Mouse (Mus musculus): ENCODE results near the gene Speg.

The Speg gene

DNA sequence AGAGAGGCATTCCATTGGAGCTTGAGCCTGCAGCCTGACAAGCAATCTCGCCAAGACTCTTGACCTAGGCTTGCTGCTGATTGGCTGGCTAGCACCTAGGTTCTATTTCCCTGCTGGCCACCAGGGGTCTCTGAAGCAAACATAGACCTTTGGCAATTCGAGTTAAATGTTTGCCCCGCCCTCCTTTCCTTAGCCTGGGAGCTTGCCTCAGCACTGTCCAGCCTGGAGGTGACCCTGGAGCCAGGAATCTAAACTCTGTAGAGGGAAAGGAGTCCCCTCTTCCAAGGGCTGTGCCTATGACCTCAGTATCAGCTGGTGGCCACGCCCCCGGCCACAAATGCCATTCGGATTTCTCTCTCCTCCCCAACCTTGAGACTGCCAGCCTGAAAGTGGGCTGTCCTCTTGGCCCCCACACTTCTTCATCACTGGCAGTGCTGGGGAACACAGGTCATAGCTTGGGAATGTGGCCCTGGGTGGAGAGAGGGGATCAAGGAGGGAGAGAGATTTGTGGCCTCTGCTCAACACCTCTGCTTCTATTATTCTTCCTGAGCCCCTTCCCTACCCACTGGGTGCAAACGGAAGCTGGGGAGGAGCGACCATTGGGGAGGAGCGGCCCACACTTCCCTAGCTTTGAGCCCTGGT, 23.8 kb downstream of the Speg start:
- peak; percentile 89 for DNase-seq (ENCODE audit: low read depth)

DNA sequence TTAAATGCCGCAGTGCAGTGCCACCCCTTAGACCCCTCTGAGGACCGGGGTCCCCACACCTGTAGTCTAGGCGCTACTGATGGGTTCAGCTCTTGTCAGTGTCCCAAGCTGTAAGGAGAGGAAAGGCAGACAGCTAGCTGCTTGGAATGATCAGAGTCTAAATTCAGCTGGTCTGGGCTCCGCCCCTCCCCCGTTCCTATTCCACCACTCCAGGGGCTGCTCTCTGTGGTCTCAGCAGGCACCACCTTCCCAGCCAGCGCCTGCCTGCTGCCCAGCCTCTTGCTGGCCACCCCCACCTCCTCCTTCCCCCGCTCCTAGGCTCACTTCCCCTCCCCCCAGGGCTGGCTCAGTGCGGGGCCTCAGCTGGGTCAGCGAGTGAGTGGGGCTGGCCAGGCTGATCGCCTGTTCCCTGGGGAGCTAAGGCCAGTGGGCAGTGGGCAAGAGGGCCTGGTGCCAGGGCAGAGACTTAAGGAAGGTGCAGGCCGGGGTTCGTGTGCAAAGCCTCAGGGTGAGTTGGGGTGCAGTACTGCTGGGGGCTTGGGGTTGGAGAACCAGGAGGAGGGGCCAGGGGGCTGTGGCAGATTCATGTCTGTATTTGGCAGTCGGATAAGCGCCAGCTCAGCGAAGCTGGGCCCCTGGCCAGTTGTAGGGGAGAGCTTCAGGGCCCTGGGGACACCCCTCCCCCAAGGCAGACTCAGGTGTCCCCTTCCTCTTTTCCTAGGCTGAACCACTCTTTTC, 24.8 kb downstream of the Speg start:
- peak; percentile 95 for DNase-seq (ENCODE audit: low read depth)

DNA sequence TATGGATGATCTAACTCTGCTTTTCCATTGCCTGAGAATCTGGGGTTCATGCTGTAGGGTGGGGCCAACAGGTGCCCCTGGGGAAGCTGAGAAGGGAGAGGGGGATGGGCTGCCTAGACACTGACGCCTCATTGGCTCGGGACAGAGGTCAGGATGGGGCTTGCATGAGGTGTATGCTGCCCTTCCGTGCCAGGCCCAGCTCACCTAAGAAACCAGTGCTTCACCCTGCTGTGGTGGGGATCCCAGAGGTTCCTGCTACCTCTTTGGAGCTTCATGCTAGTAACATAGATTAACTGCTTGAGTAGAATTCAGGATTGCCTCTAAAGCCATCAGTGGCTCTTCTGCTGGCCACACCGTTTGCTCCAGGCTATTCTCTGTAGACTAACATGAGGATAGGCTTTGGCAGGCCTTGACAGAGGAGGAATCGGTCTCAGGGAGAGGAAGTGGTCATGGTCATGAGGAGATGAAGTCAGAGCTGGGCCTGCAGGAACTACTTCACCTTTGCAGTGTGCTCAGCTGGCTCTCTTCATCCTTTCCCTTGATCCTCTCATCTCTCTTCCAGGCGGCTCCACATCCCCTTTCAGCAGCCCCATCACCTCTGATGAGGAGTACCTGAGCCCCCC, 25.5 kb downstream of the Speg start:
- peak; percentile 59 for DNase-seq (ENCODE audit: low read depth)

DNA sequence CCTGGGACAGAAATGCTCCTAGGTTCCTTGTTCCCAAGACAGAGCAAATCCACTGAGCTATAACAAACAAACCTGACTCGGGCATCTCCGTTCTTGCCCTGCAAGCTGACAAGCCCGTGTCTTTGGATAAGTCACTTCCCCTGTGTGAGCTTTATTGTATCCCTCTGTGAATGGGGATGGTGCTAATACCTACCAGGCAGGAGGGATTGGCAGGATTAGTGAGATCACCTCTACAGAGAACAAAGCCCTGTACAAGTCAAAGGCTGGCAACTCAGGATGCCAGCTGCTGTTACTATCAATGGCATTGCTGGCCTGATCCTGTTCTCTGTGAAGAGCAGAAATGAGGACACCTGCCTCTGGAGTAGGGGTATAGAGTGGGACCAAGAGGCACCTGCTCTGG, 30.4 kb downstream of the Speg start:
- DNase-seq (ENCODE audit: low read depth), result no peak

DNA sequence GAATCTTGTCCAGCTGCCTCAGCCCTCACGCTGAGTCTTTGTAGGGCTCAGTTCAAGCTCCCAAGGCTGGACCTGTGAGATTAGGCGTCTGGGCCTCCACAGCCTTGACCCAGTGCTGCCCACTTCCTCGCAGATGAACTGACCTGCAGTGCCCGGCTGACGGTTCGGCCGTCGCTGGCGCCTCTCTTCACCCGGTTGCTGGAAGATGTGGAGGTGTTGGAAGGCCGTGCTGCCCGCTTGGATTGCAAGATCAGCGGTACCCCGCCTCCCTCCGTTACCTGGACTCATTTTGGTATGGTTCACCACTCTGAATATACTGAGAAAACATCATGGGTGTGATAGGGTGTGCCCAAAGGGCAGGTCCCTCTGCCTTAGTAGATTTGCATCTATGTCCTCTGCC, 31.1 kb downstream of the Speg start:
- no peak for DNase-seq (ENCODE audit: low read depth)

DNA sequence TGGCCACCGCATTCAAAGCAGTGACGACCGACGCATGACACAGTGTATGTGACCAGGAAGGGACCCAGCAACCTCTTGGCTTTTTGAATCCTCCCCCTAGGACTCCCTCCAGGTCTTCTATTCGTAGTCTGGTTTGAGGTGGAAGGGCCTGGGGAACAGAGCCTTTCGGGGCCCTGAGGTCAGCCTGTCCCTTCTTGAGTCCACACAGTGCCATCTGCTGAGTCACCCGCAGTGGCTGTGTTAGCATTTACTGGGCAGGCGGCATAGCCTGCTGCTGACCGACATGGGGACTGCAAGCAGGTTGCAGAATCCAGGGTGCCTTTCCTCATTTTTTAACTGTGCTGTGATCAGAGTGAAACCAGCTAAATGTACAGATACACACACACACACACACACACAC, 32.0 kb downstream of the Speg start:
- no peak for DNase-seq (ENCODE audit: low read depth)

DNA sequence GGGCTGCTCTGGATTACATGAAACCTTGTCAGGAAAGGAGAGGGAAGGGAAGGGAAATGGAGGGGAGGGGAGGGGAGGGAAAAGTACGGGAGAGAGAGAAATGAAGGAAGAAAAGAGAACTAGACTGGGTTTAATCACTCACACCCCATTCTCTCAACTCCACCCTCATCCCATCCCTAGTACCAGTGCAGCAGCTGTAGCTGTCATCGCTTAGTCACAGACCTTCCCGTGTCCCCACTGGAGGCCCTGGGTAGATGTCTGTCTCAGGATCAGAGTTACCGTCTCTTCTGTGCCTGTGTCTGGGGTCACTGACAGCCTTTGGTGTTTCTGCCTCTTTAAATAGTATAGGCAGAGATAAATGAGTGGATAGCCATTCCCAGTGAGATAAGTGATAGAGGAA, 33.1 kb downstream of the Speg start:
- DNase-seq (ENCODE audit: low read depth), result no peak

DNA sequence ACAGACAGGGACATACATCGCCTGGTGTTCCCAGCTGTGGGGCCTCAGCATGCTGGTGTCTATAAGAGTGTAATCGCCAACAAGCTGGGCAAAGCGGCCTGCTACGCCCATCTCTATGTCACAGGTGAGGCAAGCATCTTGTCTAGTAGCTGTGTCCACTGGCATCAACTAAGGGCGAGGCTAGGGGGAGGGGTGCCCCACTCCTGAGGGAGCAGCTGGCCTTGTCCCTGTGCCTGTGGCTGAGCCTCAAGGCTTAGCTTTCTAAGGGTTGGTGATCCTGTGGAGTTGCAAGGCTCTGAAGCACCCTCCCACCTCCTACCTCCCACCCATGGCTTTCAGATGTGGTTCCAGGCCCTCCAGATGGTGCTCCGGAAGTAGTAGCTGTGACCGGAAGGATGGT, 34.9 kb downstream of the Speg start:
- no peak for DNase-seq (ENCODE audit: low read depth)

DNA sequence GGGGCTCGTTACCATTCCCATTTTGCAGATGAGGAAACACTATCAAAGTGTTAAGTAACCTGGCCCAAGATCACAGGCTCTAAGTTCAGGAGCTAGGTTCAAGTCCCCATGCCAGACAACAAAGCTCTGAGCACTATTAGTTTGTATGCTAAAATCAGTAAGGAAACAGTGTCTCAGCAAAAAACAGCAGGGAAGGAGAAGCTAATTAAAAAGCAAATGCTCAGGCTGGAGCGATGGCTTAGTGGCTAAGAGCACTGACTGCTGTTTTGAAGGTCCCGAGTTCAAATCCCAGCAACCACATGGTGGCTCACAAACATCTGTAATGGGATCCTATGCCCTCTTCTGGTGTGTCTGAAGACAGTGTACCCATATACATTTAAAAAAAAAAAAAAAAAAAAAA, 37.1 kb downstream of the Speg start:
- DNase-seq (ENCODE audit: low read depth), result no peak

DNA sequence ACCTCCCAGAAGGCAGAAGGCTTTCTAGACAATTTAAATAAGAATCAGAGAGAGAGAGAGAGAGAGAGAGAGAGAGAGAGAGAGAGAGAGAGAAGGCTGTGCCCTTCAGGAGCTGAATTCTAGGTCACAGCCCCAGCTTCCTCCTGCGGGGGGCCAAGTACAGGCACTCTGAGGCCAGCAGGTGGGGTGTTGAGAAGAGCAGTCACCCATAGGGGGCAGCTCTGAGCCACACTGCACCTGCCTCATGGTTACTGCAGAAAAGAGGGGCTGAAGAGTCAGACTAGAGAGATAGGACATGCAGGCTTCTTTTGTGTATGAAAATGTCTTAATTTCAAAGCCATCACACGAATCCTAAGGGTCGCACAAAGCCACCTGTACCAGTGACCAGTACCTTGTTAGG, 38.7 kb downstream of the Speg start:
- DNase-seq (ENCODE audit: low read depth), result peak; percentile 48

DNA sequence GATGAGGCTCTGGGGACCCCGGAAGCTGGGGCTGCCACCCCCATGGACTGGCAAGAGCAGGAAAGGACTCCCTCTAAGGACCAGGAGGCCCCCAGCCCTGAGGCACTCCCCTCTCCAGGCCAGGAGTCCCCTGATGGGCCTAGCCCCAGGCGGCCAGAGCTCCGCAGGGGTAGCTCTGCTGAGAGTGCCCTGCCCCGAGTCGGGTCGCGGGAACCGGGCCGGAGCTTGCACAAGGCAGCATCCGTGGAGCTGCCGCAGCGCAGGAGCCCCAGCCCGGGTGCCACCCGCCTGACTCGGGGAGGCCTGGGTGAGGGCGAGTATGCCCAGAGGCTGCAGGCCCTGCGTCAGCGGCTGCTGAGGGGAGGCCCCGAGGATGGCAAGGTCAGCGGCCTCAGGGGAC, 46.7 kb downstream of the Speg start:
- DNase-seq (ENCODE audit: low read depth), result no peak

DNA sequence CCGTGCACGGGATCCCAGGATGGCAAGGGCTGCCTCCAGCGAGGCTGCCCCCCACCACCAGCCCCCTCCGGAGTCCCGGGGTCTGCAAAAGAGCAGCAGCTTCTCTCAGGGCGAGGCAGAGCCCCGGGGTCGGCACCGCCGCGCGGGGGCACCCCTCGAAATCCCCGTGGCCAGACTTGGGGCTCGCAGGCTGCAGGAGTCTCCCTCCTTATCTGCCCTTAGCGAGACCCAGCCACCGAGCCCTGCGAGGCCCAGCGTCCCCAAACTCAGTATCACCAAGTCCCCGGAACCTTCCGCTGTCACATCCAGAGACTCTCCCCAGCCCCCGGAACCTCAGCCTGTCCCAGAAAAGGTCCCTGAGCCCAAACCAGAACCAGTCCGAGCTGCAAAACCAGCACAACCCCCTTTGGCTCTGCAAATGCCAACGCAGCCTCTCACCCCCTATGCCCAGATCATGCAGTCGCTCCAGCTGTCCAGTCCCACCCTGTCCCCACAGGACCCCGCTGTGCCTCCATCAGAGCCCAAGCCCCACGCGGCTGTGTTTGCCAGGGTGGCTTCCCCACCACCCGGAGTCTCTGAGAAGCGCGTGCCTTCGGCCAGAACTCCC, 47.2 kb downstream of the Speg start:
- DNase-seq (ENCODE audit: low read depth), result no peak

DNA sequence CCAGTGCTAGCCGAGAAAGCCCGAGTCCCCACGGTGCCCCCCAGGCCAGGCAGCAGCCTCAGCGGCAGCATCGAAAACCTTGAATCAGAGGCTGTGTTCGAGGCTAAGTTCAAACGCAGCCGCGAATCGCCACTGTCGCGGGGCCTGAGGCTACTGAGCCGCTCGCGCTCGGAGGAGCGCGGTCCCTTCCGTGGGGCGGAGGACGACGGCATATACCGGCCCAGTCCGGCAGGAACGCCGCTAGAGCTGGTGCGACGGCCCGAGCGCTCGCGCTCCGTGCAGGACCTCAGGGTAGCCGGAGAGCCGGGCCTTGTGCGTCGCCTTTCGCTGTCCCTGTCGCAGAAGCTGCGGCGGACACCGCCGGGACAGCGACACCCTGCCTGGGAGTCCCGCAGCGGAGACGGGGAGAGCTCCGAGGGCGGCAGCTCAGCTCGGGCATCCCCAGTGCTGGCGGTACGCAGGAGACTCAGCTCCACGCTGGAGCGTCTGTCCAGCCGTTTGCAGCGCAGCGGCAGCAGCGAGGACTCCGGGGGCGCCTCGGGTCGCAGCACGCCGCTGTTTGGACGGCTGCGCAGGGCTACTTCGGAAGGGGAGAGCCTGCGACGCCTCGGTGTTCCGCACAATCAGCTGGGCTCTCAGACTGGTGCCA, 47.9 kb downstream of the Speg start:
- no peak for DNase-seq (ENCODE audit: low read depth)

DNA sequence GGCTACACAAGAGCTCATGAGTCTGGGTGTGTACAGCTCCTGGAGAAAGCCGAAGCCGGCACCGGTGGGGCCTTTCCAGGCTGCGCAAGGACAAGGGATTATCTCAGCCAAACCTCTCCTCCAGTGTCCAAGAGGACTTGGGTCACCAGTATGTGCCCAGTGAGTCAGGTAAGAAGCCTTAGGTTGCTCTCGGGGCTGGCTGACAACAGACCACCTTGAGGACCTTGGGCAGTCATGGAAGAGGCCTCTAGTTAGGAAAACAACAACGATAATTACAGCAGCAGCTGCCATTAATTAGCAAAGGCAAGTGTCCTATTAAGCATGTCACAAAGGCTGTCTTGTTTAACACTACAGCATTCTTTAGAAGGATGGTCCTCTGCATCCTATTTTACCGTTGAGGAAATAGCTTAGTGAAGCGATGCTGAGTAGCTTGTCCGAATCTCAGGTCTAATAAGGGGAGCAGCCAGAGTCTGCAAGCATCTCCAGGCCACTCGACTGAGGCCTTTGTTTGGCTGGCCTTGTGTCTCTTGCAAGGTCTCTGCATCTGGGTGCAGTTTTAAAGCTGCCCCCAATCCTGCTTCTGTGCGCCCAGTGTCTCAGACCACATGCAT, 48.8 kb downstream of the Speg start:
- DNase-seq (ENCODE audit: low read depth), result no peak

DNA sequence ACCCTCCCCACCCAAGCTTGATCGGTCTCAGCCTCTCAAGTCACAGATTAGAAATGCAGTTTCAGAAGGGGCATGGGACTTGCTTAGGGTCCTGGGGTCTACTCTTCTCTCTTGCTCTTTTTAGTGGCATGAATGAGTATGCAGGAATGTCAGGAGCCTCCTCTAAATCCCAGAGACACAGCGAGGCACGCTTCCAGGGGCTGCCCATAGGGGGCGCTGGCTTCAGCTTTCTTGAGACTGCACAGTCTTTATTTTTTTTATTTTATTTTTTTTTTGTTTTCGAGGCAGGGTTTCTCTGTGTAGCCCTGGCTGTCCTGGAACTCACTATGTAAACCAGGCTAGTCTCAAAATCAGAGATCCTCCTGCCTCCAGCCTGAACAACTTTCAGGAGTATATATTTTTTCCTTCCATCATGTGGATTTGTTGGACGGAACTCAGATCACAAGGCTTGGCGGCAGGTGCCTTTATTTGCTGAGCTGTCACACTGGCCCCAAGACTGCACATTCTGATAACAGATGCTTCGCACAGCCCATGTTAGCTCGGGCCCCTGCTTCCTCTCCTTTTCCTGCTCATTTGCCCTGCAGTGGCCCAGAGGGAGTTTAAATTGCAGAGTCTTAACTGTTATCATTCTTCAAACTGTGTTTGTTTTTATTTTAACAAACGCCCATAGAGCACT, 50.8 kb downstream of the Speg start:
- peak; percentile 88 for DNase-seq (ENCODE audit: low read depth)

DNA sequence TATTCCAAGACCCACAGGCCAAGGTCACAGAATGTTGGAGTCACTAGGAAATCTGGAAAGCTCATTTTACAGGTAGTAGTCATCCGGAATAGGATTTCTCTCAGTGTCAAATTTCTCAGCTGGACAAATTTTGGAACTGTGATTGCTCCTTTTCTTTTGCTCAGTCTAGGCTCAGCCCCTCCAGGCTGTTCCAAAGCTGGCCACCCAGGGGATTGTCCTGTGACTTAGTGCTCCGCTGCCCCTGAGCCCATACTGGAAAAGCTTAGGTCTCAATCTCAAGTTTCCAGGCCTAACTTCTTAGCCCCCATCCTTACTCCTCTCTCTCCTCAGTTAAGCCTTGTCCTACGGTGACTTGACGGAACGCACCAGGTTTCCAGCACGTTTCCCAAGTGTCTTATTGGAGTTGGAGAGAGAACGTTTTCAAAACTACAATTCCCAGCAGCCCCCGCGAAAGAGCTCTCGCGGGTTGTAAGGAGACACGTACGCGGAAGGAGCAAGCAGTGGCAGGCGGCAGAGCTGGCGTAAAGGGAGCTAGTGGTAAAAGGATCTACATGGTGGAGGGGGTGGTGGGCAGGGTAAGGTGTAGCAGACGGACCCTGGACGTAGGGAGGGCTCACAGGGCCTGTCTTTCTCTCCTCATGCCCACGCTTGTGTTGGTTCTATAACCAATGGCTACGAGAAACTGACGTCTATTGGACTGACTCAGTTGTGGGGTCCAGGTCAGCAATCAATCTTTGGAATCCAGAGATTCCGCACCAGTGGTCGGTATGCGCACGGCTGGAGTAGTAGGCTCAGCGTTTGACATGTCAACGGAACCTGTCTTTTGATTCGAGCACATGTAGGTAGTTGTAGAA, 60.6 kb downstream of the Speg start, which contains the start of gene Gmppa:
TSS of gene Gmppa (plus strand) at position 456 of the 854 bp plus-strand sequence.
- peak; percentile 95 for DNase-seq (ENCODE audit: low read depth)

DNA sequence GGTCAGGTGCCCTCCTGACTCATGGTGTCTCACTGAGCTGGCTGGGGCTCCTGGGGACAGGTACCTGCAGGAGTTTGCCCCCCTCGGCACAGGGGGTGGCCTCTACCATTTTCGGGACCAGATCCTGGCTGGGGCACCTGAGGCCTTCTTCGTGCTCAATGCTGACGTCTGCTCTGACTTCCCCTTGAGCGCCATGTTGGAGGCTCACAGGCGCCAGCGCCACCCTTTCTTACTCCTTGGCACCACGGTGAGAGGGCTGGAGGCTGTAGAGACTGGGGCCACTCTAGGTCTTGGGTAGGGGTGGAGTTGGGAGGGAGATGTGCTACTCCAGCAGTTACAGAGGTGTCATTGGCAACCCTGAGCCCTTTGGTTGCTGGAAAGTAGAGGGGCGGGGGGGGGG, 63.7 kb downstream of the Speg start:
- DNase-seq (ENCODE audit: low read depth), result no peak

DNA sequence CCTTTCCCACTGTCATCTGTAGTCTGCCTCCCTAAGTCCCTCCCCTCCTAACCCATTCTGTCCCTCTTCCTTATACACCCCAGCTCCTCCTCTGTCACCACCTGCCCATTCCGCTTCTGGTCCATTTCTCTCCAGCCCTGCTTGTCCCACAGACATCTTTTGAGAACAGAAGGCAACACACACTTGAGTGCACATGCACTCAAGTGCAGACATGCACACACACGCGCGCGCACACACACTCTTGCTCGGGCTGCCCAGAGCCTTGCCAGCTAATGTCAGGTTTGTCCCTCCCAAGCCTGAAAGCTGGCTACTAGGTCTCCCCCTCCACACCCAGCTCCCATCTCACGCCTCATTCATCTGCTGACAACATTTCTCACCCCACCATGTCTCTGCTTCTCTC, 65.6 kb downstream of the Speg start:
- DNase-seq (ENCODE audit: low read depth), result no peak

DNA sequence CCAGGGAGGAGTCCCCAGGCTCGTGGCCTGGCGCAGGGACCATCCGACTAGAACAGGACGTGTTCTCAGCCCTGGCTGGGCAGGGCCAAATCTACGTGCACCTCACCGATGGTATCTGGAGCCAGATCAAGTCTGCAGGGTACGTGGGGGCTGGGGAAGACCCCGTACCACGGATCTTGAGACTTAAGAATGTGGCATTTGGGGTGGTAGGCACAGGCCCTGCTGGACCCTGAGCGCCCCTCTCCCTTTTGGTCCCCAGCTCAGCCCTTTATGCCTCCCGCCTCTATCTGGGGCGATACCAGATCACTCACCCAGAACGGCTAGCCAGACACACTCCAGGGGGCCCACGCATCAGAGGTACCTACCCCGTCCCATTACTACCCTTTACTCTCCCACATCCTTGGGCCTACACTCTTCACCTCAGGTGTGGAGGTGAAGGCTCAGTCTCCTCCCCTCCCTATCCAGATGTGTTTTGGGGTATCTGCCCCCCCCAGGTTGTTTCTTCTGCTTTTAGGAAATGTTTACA, 66.4 kb downstream of the Speg start:
- DNase-seq (ENCODE audit: low read depth), result no peak

DNA sequence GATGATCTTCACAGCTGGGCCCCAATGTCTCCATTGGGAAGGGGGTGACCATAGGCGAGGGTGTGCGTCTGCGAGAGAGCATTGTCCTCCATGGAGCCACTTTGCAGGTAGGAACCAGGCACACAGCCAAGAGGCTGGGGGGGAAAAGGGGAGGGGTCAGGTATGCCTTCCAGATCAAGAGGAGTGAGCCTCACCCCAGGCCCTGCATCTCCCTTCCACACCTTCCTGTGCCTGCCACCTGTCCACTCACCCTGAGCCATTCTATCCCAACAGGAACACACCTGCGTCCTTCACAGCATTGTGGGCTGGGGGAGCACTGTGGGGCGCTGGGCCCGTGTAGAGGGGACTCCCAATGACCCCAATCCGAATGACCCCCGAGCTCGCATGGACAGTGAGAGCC, 67.1 kb downstream of the Speg start:
- no peak for DNase-seq (ENCODE audit: low read depth)
